Mouse (Mus musculus) bone marrow macrophage, adult 2 months (primary cell): ENCODE measurements around the gene Trim9.

Experiments used
- CTCF ChIP-seq: IDR thresholded peaks from 2 replicates; pipeline ENCODE4 v1.5.1; 2012; ENCODE audit warnings: low read depth, mild to moderate bottlenecking, low read length, moderate library complexity
- POLR2A ChIP-seq: IDR thresholded peaks from 2 replicates; pipeline ENCODE4 v1.6.1; 2012; ENCODE audit warnings: mild to moderate bottlenecking, low read depth, low read length, borderline replicate concordance

- TF ChIP-seq CTCF: no peak
- no peak for TF ChIP-seq POLR2A
These were observed 61.9 kb downstream of the Trim9 start for GRCm38 (mm10) chr12:70285521-70285920.
